Mouse (Mus musculus): ENCODE data around the gene Med21.

Gene Med21

DNA sequence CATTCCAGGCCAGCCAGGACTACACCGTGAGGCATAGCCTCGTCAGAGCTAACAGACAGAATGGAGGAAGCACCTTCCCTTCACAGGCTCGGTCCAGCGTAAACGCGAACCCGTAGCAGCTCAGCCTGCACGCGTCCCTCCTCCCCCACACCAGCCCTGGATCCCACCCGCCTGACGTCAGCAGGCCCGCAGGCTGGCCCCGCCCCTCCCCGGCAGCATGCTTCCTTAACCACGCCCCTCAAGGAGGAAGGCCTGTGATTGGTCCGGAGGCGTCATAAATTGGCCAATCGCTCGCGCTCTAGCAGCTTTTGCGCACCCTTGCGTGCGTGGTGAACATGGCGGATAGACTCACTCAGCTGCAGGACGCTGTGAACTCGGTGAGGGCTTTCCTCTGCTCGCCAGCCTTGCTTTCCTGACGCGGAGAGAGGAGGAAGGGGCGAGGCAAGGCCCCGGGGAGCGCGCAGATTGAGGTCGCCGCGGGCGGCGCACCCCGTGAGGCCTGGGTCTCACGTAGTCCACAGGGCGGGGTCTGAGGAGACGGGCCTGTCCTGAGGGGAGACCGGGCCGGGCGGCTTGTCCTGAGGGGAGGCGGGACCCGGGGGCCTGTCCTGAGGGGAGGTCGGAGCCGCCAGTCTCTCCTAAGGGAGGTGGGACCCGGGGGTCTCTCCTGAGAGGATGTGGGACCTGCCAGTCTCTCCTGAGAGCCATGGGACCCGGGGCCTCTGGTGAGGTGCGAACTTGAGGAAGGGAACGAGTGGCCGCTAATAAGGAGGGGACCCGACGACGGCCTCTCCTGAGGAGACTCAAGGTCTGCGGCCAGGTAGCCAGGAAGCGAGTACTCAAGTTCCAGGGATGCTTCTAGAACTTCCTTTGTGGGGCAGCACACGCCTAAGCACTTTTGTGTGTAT, at the start of gene Med21, which contains the start of gene Tm7sf3:
Gene Med21 (plus strand): TSS at position 272 of the 908 bp plus-strand sequence.
Gene Tm7sf3 (minus strand): TSS at position 549 of the 908 bp plus-strand sequence.
- DNase-seq (ENCODE audit: low spot score) = peak; percentile 97

DNA sequence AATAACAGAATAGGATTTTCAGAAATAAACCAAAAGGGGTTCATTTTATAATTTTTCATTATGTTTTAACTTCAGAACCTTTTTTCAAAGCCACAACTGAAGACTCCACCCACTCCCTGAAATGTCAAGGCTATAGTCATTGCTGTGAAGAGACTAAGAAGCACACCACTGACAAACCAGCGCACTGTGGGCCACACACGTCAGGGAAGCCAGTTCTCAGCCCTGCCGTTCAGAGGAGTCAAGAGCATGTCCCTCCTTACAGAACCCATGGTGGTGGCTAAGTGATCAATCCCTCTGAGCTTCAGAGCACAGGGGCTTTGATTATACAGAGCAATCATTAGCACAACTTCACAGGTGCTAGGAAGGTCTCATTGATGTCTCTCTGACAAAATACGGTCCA, 39.7 kb upstream of the Med21 start:
- no peak for DNase-seq (ENCODE audit: low spot score)

DNA sequence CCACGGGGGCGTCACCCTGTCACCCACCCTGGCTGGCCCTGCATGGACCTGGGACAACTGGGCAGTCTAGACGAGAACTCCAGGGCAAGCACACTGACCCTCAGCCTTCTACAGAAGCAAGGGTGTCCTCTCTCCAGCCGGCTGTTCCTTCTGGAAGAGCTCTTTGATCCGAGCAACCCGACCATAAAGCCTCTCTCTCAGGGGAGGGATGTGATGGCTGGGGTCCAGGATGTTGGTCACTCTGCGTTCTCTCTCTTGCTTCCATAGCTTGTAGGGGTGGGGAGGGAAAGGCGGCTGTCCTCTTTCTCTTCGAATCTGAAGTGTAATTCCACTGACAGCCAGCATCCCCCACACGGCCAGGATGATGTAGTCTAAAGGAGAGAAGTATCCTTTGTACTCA, 38.7 kb upstream of the Med21 start:
- DNase-seq (ENCODE audit: low spot score) = no peak

DNA sequence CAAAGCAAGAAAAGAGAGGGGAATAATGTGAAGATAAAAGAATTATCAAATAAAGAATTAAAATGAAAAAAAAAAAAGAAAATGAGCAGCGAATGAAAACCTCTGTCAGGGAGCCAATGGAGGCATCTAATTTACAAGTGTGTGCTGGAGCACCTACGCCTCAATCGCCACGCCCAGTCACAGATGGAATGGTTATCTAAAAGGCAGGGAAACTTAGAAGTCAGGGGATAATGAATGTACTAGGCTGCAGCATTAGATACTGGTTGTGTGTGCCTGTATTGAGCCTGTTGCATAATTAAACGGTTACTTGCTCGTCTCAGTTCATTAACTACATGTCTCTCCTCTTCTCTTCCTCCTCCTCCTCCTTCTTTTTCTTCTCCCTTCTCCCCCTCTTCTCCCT, 31.0 kb upstream of the Med21 start:
- DNase-seq (ENCODE audit: low spot score) = no peak

DNA sequence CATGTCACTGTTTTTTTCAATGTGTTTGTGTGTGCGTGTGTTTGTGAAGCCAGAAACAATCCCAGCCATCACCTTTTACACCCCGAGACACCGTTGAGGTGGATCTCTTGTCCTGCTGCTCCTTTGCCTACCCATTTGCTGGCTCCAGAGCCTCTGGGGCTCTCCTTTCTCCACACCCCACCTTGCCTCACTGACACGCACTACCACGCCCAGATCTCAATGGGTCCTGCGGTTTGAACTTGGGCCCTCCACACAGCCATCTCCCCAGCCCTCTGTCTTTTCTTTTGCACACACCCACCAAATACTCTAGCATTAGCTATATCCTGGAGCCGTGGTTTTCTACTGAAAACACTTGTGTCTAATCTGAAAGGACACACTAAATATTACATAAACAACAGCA, 30.4 kb upstream of the Med21 start:
- no peak for DNase-seq (ENCODE audit: low spot score)

DNA sequence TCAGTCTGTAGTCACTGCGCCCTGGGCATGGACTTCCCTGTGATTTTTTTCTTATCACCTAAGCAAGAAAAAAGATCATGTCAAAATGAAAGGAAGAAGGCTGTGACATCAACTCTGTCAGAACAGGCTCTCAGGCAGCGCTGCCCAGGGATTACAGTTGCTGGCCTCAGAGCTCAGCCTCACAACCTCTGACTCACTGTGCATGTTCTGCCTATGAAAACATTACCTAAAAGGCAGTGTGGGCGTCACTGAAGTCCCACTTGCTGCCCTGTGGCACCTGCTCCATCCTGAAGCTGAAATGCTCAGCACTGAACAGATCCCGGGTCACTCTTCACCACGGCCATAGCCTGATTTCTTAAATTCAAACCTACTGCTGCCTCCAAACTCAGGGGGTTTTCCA, 29.6 kb upstream of the Med21 start:
- no peak for DNase-seq (ENCODE audit: low spot score)

DNA sequence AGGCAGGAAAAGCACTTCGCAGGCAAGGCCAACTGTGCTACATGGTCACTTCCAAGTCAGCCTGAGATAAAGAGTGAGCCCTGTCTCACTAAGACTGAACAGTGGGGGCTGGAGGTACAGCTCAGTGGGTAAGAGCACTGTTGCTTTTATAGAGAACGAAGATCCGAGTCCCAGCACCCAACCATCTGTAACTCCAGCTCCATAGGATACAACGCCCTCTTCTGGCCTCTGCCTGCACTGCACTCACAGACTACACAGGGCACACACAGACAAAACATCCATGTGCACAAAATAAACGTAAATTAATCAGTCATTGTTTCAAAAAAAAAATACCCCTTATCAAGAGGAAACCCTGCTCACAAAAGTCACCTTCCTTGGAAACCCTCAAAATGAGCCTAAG, 28.4 kb upstream of the Med21 start:
- no peak for DNase-seq (ENCODE audit: low spot score)

DNA sequence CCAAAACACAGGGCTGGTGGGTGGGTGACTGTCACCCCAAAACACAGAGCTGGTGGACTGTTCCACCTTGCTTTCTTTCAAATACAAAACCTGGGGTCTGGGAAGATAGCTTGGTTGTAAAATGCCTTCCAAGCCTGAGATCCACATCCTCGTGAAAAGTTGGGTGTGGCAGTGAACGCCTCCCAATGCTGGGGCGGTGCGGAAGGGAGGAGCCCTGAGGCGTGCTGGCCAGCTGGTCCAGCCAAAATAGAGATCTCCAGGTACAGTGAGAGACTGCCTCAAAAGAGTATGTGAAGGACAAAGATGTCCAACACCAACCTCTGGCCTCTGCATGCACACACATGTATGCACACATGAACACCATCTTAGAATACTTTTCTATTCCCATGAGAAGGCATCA, 27.8 kb upstream of the Med21 start:
- no peak for DNase-seq (ENCODE audit: low spot score)

DNA sequence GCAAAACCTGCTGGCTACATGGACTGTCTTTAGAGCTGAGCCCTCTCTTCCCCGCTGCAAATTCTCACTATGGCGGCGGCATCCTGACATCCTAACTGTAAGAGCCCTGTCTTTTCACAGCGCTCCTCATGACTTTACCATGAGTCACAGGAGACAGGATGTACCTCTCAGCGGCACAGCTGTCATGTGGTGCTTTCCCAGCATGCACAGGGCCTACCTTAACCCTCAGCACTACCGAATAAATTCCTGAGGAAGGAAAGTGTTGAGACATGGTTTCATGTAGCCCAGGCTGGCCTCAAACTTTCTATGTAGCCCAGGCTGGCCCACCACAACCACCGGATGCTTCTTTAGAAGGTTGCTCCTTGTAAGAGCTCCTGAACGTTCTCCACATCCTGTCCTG, 26.5 kb upstream of the Med21 start:
- no peak for DNase-seq (ENCODE audit: low spot score)

DNA sequence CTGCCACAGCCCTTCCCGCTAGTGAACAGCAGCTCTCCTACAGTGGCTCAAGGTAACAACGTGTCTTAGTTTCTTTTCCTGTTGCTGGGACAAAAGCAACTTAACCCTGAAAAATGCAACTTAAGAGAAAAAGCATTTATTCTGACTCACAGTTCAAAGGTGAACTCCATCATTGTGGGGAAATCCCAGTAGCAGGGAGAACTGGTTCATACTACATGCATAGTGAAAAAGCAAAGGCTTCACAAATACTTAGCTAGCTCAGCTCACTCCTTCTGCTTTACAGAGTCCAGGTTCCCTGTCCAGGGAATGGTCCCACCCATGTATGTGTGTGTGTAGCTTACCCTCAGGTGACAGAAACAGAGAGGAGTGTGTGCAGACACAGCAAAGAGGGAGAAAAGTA, 25.7 kb upstream of the Med21 start:
- no peak for DNase-seq (ENCODE audit: low spot score)

DNA sequence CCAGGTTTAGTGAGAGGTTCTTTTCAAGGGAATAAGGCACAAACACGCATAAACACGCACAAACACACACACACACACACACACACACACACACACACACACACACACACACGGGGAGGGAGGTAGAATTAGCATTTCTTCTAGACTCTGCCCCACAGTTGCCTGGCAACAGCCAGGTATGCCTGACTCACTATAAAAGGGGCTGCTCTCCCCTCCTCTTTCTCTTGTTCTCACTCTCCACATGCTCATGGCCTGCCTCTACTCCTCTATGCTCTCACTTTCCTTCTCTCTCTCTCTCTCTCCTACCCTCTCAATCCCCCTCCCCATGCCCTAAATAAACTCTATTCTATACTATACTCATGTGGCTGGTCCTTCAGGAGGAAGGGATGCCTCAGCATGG, 14.2 kb upstream of the Med21 start:
- DNase-seq (ENCODE audit: low spot score) = no peak

DNA sequence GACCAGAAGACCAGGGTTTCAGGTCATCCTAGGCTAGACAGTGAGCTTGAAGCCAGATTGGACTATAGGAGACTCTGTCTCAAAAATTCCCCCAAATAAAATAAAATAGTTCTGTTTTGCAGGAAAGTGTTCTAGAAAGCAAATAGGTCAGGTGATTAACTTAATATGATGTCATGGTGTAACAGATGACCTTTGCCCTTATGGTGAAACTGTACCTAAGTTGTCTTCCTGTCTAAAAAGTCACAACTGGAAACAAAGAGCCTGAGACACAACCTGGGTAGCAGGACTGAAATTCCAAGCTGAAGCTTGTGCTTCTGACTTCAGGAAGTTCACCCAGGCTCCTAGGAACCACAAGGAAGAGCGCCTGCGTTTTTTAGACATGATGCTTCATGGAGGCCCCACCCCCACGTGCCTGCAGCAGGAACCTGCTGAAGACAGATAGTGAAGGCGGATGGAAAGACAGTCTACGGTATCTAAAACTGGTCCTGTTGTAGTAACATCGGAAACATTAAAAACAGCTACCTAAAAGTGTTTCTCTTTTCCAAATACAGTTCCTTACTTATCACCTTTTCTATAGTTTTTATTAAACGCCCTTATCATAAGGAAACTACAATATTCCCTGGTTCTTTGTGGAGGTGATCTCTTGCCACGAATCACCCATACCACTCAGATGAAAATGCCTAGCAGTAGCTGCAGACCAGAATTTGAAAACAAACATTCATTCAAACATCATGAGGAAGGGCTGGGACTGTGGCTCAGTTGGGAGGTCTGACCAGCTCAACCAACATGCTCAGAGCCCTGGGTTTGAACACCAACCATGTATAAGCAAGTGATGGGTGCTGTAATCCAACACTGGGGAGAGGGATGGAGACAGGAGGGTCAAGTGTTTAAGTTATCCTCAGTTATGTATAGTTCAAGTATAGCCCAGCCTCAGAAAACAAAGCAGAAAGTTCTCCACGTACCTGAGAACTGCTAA, 12.3 kb upstream of the Med21 start:
- DNase-seq (ENCODE audit: low spot score) = no peak

DNA sequence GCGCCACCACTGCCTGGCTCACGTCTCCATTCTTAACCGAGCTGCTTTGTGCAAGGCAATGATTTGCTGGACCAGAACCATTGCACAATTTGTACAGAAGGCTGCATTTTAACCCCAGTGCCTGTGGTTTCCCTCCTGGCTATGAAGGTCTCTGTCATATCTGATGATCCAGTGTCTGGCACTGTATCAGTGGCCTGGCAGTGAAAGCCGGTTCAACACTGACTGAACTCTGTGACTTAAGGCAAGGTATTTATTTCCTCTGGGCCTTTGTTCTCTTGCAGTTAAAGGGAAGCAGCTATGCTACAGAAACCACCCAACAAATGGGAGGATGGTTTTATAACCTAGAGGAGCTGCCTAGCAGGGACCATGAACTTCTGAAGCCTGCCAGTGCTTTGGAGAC, 11.4 kb upstream of the Med21 start:
- DNase-seq (ENCODE audit: low spot score) = no peak

DNA sequence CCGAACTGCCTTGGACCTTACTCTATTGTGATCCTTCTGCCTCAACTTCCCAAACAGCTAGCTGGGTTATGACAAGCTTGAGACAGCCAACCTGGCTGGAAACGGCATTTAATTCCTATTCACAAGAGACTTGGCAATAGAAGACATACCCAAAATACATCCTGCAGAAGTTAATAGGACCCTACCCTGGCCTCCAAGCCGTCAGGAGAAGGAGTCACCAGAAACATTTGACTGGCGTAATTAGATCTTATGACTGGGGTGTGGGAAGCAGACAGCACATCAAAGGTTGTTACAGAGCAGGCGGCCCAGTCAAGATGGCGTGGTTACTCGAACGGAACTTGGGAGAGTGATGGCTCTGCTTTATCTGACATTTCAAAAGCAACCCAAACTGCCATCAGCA, 10.5 kb upstream of the Med21 start:
- no peak for DNase-seq (ENCODE audit: low spot score)

DNA sequence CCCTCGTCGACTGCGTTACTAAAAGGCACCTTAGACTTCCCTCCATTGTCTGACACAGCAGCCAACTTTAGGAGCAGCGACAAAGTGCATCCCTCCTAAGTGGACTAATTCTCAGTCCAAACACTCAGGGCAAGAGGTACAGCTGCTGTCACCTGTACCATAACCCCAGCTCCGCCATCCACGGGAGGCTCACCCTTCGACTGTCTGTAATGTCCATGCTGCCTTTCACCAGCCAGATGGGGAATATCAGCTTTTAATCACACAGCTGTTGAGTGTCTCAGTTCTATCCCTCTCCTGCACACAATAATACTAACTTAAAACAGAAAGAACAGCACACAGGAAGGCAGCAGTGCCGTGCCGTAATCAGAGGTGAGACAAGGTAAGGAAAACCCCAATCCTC, 9.9 kb upstream of the Med21 start:
- DNase-seq (ENCODE audit: low spot score) = no peak

DNA sequence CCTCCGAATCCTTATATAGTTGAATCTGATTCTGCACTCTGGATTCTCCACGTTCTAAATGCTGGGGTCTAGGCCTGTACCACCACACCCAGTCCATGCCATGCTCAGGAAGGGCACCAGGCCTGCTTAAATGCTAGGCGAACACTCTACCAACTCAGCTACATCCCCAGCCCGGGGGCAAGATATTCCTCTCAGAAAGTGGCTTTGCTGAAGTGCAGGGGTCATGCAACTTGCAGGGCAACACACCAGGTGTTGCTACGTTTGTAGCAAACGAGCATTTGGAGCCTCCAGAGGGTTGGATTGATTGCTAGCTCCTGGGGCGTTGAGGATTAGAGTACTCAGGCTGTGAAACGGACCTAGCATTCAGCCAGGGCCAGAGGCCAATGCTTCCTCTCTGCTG, 9.2 kb upstream of the Med21 start:
- peak; percentile 20 for DNase-seq (ENCODE audit: low spot score)

DNA sequence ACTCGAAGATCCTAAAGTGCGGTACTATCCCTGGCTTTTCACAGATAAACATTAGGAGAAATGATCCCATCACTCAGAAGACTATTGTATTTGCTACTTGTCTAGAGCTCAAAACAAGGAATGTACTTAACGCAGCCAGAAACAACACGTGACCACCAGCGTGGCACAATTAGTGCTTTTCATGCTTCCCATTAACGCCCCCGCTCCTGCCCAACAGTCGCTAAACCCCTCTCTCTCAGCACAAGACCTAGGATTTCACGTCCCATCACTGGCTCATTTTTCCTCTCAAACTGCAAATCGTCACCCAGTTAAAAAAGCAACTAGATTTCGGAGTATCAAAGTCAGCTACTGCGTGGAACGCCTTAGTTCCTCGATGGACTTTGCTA, 8.7 kb upstream of the Med21 start:
- DNase-seq (ENCODE audit: low spot score) = peak; percentile 62

DNA sequence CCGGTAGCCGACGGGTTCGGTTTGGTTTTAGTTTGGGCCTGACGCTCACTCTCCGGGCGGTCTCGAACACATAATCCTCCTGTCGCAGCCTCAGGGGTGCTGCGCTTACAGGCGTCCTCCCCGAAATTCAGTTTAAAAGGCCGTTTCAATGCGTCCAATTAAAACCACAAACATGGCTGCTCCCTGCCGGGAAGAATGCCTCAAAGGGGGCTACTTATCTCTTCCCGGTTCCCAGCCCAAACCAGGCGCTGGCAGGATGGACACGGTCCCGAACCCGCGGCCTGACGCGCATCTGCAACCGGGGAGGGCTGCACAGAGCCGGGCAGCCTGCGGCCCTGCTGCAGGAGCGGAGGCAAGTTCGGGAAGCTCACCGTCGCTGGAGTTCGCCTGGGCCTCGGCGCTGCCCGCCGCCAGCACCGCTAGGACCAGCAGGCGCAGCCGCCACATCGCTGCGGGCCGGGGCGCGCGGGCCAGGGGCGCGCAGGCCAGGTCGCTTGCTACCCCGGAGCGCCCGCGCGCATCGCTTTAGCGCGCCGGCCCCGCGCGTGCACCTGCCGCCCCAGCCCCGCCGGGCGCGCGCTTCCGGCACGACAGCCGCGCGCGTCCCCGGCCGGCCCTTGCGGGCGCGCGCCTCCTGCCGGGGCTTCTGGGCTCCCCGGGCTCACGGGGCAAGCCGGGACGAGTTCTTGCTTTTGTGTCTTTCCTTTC, 8.2 kb upstream of the Med21 start:
- DNase-seq (ENCODE audit: low spot score) = peak; percentile 71

DNA sequence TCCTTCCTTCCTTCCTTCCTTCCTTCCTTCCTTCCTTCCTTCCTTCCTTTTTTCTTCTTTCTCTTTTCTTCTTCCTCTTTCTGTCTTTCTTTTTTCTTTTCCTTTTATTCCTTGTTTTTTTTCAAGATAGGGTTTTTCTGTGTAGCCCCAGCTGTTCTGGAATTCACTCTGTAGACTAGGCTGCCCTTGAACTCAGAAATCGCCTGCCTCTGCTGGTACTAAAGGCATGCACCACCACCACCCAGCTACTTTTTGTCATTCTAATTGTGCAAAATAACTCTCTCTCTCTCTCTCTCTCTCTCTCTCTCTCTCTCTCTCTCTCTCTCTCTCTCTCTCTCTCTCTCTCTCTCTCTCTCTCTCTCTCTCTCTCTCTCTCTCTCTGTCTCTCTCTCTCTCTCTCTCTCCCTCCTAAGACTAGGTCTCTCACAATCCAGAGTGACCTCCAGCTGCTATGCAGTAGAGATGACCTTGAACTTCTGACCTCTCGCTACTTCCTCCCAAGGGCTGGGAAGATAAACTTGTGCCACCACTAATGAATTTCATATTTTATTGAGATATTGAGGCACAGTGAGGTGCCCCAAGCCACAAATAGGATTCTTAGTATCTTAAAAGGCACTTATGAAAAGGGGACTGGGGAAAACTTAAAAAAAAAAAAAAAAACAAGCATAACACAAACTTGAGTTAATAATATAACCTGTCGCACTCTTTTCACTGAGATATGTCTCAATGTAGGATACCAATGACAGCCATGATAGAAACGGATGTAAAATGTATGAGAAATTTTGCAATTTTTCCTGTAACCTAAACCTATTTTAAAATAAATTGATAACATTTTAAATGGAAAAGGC, 7.4 kb upstream of the Med21 start:
- no peak for DNase-seq (ENCODE audit: low spot score)

DNA sequence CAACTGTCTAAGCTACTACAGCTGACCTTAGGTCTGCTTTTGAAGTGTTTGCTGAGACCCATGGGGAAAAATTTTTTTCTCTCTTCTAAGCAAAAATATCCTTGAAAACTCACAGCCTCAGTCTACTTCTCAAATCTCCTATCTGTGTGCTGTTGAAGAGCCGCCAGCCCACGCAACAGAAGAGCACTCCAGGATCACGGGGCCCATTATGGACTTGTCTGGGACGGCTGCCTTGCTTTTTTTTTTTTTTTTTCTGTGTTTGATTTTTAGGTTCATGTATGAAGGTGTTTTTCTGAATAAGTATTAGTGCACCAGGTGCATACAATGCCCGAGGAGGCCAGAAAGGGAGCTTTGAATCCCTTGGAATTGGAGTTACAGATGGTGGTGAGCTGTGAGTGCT, 5.9 kb upstream of the Med21 start:
- DNase-seq (ENCODE audit: low spot score) = no peak
